In genomic region chr11:102144957-102145470, GRCm38 (mm10) we compare ENCODE assay signal across 12 mouse cellular contexts. TPM values are rescaled to one million over a fixed set of nuclear protein-coding genes. Genes with fewer than 3 reads are reported as not detected.
DNase-seq lines count a peak whose midpoint lies in the region; ATAC-seq and TF ChIP-seq lines count a peak whose summit lies in the region.
"Had no signal": no experiment of that assay in that cellular context is flagged by ENCODE, and none has a peak within 500 bp of the region (broad histone marks: within the 10 kb centered on the region; RNA-seq: fewer than 3 reads in every experiment).

No protein-coding gene starts in this region.

- H3K4me1 ChIP-seq in heart, postnatal 0 days (ENCODE audit: control insufficient read depth, insufficient read depth): peaks cover 11% of the 10 kb centered on the region
- H3K4me1 ChIP-seq in embryonic facial prominence, embryonic 10.5 days: peaks cover 31% of the 10 kb centered on the region
- H3K4me1 ChIP-seq in intestine, embryonic 15.5 days (replicated peaks): peaks cover 28% of the 10 kb centered on the region
- H3K4me1 ChIP-seq in midbrain, embryonic 16.5 days (ENCODE audit: control insufficient read depth, insufficient read depth, low read length): peaks cover 3% of the 10 kb centered on the region

- H3K27me3 ChIP-seq in heart, postnatal 0 days (ENCODE audit: control insufficient read depth, insufficient read depth, low read length): peaks cover 58% of the 10 kb centered on the region
- peaks cover 81% of the 10 kb centered on the region for H3K27me3 ChIP-seq in embryonic facial prominence, embryonic 10.5 days (replicated peaks; ENCODE audit: low read depth, poor library complexity, severe bottlenecking)
- H3K27me3 ChIP-seq in intestine, embryonic 15.5 days (replicated peaks): peaks cover 41% of the 10 kb centered on the region
- H3K27me3 ChIP-seq in midbrain, embryonic 16.5 days (ENCODE audit: control insufficient read depth, insufficient read depth, low read depth, low read length): peaks cover 61% of the 10 kb centered on the region

- no peak overlapping the region for H3K27ac ChIP-seq in heart, postnatal 0 days (ENCODE audit: low read depth)
- H3K27ac ChIP-seq in embryonic facial prominence, embryonic 10.5 days (replicated peaks): no peak overlapping the region; the same call in 1 of the 2 replicates
- peak overlapping the region; percentile 56 for H3K27ac ChIP-seq in intestine, embryonic 15.5 days
- H3K27ac ChIP-seq in midbrain, embryonic 16.5 days (ENCODE audit: low read length): no peak overlapping the region

- H3K4me2 ChIP-seq in heart, postnatal 0 days (ENCODE audit: low read depth, low read length): peak overlapping the region; percentile 59
- peak overlapping the region; percentile 66 for H3K4me2 ChIP-seq in intestine, embryonic 15.5 days (replicated peaks)
- H3K4me2 ChIP-seq in midbrain, embryonic 16.5 days (ENCODE audit: low read length): peak overlapping the region; percentile 15; the same call in 1 of the 2 replicates

- no peaks in the 10 kb centered on the region for H3K9me3 ChIP-seq in heart, postnatal 0 days (replicated peaks; ENCODE audit: control insufficient read depth, low read length)
- no peaks in the 10 kb centered on the region for H3K9me3 ChIP-seq in embryonic facial prominence, embryonic 10.5 days
- no peaks in the 10 kb centered on the region for H3K9me3 ChIP-seq in intestine, embryonic 15.5 days
- H3K9me3 ChIP-seq in midbrain, embryonic 16.5 days (replicated peaks; ENCODE audit: control insufficient read depth, low read length, poor library complexity, severe bottlenecking): no peaks in the 10 kb centered on the region

- H3K9ac ChIP-seq in heart, postnatal 0 days (replicated peaks; ENCODE audit: low read depth, low read length): no peak overlapping the region
- H3K9ac ChIP-seq in intestine, embryonic 15.5 days: peak overlapping the region; percentile 52; the same call in 1 of the 2 replicates
- no peak overlapping the region for H3K9ac ChIP-seq in midbrain, embryonic 16.5 days (ENCODE audit: low read depth, low read length)

- H3K4me3 ChIP-seq in heart, postnatal 0 days (ENCODE audit: low read depth, low read length): peak overlapping the region; percentile 38
- peak overlapping the region; percentile 53 for H3K4me3 ChIP-seq in embryonic facial prominence, embryonic 10.5 days
- H3K4me3 ChIP-seq in intestine, embryonic 15.5 days (replicated peaks): peak overlapping the region; percentile 45
- no peak overlapping the region for H3K4me3 ChIP-seq in midbrain, embryonic 16.5 days (ENCODE audit: low read depth, low read length)

- H3K36me3 ChIP-seq in heart, postnatal 0 days (replicated peaks; ENCODE audit: control insufficient read depth, insufficient read depth, low read length): no peaks in the 10 kb centered on the region
- no peaks in the 10 kb centered on the region for H3K36me3 ChIP-seq in embryonic facial prominence, embryonic 10.5 days (replicated peaks)
- no peaks in the 10 kb centered on the region for H3K36me3 ChIP-seq in intestine, embryonic 15.5 days
- no peaks in the 10 kb centered on the region for H3K36me3 ChIP-seq in midbrain, embryonic 16.5 days (ENCODE audit: control insufficient read depth, insufficient read depth, low read length)
- H3K36me3 ChIP-seq: G1E had no signal

- no peak for TF ChIP-seq CTCF in heart, postnatal 0 days (IDR thresholded peaks at IDR 0.05; ENCODE audit: low read depth)

- ATAC-seq in heart, postnatal 0 days (ENCODE audit: insufficient read depth, low read depth): no peak
- ATAC-seq in intestine, embryonic 15.5 days: peak; percentile 73
- ATAC-seq in midbrain, embryonic 16.5 days: no peak

- no peak for TF ChIP-seq EP300 in heart, postnatal 0 days (IDR thresholded peaks at IDR 0.05; ENCODE audit: low read depth)

- WGBS in heart, postnatal 0 days: 32% methylated on average over 13 of the region's 13 CpGs
- 24% methylated on average over 13 of the region's 13 CpGs for WGBS in embryonic facial prominence, embryonic 10.5 days
- 23% methylated on average over 13 of the region's 13 CpGs for WGBS in intestine, embryonic 15.5 days
- 24% methylated on average over 13 of the region's 13 CpGs for WGBS in midbrain, embryonic 16.5 days

- no peak for DNase-seq in heart, postnatal 0 days (ENCODE audit: low spot score)
- DNase-seq in heart, adult 18-20 months: no peak
- no peak for DNase-seq in embryonic facial prominence, embryonic 10.5 days (ENCODE audit: low spot score)
- no peak for DNase-seq in right cerebral cortex, adult 18-20 months
- no peak for DNase-seq in frontal cortex, postnatal 36 days (ENCODE audit: low spot score in 2 of 2)
- DNase-seq in layer of hippocampus, adult 9-11 months: no peak
- DNase-seq: cerebellum, adult 18-20 months; layer of hippocampus, postnatal 36 days; right cerebral cortex, postnatal 4 days had no signal

RNA-seq across cellular contexts. Expression of gene Nags, which starts 0.3 kb away (rescaled TPM):
- total RNA-seq in heart, postnatal 0 days (2014; rRNA removed; ENCODE audit: low replicate concordance): not detected in 2 replicates
- not detected in 2 replicates for polyA plus RNA-seq in heart, postnatal 0 days (2015; fragmentation: Nextera tagmentation; extraction: Ambion mirVana)
- under 1 TPM in 1 of 2 experiments, not detected in 1; 0.13 TPM for total RNA-seq in heart, adult 18-20 months (2021)
- polyA plus RNA-seq in embryonic facial prominence, embryonic 10.5 days (2016; fragmentation: Nextera tagmentation; extraction: Ambion mirVana): not detected in 2 replicates
- 24.0 and 25.6 TPM in 2 replicates for polyA plus RNA-seq in intestine, embryonic 15.5 days (2015; fragmentation: Nextera tagmentation; extraction: Ambion mirVana)
- polyA plus RNA-seq in midbrain, embryonic 16.5 days (2015; fragmentation: Nextera tagmentation; extraction: Ambion mirVana): 0.20 TPM in 1 of 2 replicates, not detected in the other
- total RNA-seq: G1E; layer of hippocampus, postnatal 36 days had no signal
- polyA plus RNA-seq: G1E had no signal

RNA-seq across cellular contexts. Expression of gene Tmem101, which starts 11.2 kb away (rescaled TPM):
- total RNA-seq in heart, postnatal 0 days (2014; rRNA removed; ENCODE audit: low replicate concordance): 28.7 and 45.8 TPM in 2 replicates
- 21.9 and 23.4 TPM in 2 replicates for polyA plus RNA-seq in heart, postnatal 0 days (2015; fragmentation: Nextera tagmentation; extraction: Ambion mirVana)
- total RNA-seq in heart, adult 18-20 months (2021): 10 to 100 TPM; 14.1 to 14.9 TPM
- polyA plus RNA-seq in embryonic facial prominence, embryonic 10.5 days (2016; fragmentation: Nextera tagmentation; extraction: Ambion mirVana): 35.0 and 38.0 TPM in 2 replicates
- polyA plus RNA-seq in intestine, embryonic 15.5 days (2015; fragmentation: Nextera tagmentation; extraction: Ambion mirVana): 23.8 and 26.4 TPM in 2 replicates
- polyA plus RNA-seq in midbrain, embryonic 16.5 days (2015; fragmentation: Nextera tagmentation; extraction: Ambion mirVana): 45.8 and 46.5 TPM in 2 replicates

RNA-seq across cellular contexts. Expression of gene Pyy, which starts 37.4 kb away (rescaled TPM):
- not detected in 2 replicates for total RNA-seq in heart, postnatal 0 days (2014; rRNA removed; ENCODE audit: low replicate concordance)
- polyA plus RNA-seq in heart, postnatal 0 days (2015; fragmentation: Nextera tagmentation; extraction: Ambion mirVana): not detected in 2 replicates
- not detected for total RNA-seq in heart, adult 18-20 months (2021)
- 0.32 and 0.49 TPM in 2 replicates for polyA plus RNA-seq in embryonic facial prominence, embryonic 10.5 days (2016; fragmentation: Nextera tagmentation; extraction: Ambion mirVana)
- polyA plus RNA-seq in intestine, embryonic 15.5 days (2015; fragmentation: Nextera tagmentation; extraction: Ambion mirVana): 57.2 and 75.0 TPM in 2 replicates
- not detected in 2 replicates for polyA plus RNA-seq in midbrain, embryonic 16.5 days (2015; fragmentation: Nextera tagmentation; extraction: Ambion mirVana)
- total RNA-seq: G1E; layer of hippocampus, postnatal 36 days had no signal
- polyA plus RNA-seq: G1E had no signal

RNA-seq across cellular contexts. Expression of gene Lsm12, which starts 40.1 kb away (rescaled TPM):
- 36.0 and 41.4 TPM in 2 replicates for total RNA-seq in heart, postnatal 0 days (2014; rRNA removed; ENCODE audit: low replicate concordance)
- polyA plus RNA-seq in heart, postnatal 0 days (2015; fragmentation: Nextera tagmentation; extraction: Ambion mirVana): 90.1 and 92.7 TPM in 2 replicates
- 10 to 100 TPM; 45.5 to 50.6 TPM for total RNA-seq in heart, adult 18-20 months (2021)
- 145 and 155 TPM in 2 replicates for polyA plus RNA-seq in embryonic facial prominence, embryonic 10.5 days (2016; fragmentation: Nextera tagmentation; extraction: Ambion mirVana)
- polyA plus RNA-seq in intestine, embryonic 15.5 days (2015; fragmentation: Nextera tagmentation; extraction: Ambion mirVana): 118 and 140 TPM in 2 replicates
- 87.8 and 95.3 TPM in 2 replicates for polyA plus RNA-seq in midbrain, embryonic 16.5 days (2015; fragmentation: Nextera tagmentation; extraction: Ambion mirVana)

RNA-seq across cellular contexts. Expression of gene Ppy, which starts 43.9 kb away (rescaled TPM):
- not detected in 2 replicates for total RNA-seq in heart, postnatal 0 days (2014; rRNA removed; ENCODE audit: low replicate concordance)
- not detected in 2 replicates for polyA plus RNA-seq in heart, postnatal 0 days (2015; fragmentation: Nextera tagmentation; extraction: Ambion mirVana)
- total RNA-seq in heart, adult 18-20 months (2021): not detected
- polyA plus RNA-seq in embryonic facial prominence, embryonic 10.5 days (2016; fragmentation: Nextera tagmentation; extraction: Ambion mirVana): not detected in 2 replicates
- 4.5 and 6.2 TPM in 2 replicates for polyA plus RNA-seq in intestine, embryonic 15.5 days (2015; fragmentation: Nextera tagmentation; extraction: Ambion mirVana)
- polyA plus RNA-seq in midbrain, embryonic 16.5 days (2015; fragmentation: Nextera tagmentation; extraction: Ambion mirVana): not detected in 2 replicates
- total RNA-seq: G1E; layer of hippocampus, postnatal 36 days had no signal

Comparison
In these comparisons a context has a peak if more than half of its experiments do, and no peak if none do; other contexts are left out.
1. H3K4me2 ChIP-seq: peak in every context shown above with its lines; median percentile 66 in intestine, embryonic 15.5 days; 59 in heart, postnatal 0 days; 15 in midbrain, embryonic 16.5 days.
2. RNA of gene Nags, which starts 0.3 kb away (polyA plus RNA-seq): 24.0 to 25.6 TPM in intestine, embryonic 15.5 days; 0.20 TPM in midbrain, embryonic 16.5 days, not detected in heart, postnatal 0 days and not detected in embryonic facial prominence, embryonic 10.5 days; every median in the first group is over 10 times any median in the second.
3. RNA of gene Pyy, which starts 37.4 kb away (polyA plus RNA-seq): 57.2 to 75.0 TPM in intestine, embryonic 15.5 days; 0.32 to 0.49 TPM in embryonic facial prominence, embryonic 10.5 days, not detected in midbrain, embryonic 16.5 days and not detected in heart, postnatal 0 days; every median in the first group is over 10 times any median in the second.